Mouse (Mus musculus) kidney, adult 9 months (tissue): ENCODE results near the gene Mcu.

Experiments
- DNase-seq: peaks from one replicate; pipeline ENCODE4 v3.0.0; 2022

Gene Mcu

GRCm38 (mm10) chr10:59487351-59487750 is 129.1 kb downstream of the Mcu start:
- no peak for DNase-seq

GRCm38 (mm10) chr10:59484318-59484717 is 132.2 kb downstream of the Mcu start:
- no peak for DNase-seq

DNA sequence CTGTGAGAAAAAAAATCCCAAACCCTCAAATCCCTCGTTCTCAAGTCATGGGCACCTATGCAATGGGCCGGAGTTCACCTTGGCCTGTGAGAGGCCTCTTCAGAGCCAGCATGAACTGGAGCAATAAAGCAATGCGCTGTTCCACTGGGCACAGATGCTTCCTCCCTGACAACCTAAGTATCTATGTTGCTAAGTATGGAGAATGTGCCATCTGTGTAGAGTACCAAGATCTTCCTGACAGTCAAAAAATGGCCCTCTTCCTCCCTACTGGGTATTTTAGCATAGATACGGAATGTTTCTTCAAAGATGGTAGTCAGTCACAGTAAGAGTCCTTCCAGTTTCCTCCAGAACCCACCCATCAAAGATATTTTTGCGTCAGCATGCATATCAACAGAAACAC is 135.1 kb downstream of the Mcu start:
- no peak for DNase-seq

GRCm38 (mm10) chr10:59470451-59470850 is 146.0 kb downstream of the Mcu start:
- DNase-seq = no peak

- DNase-seq = no peak
Observed at GRCm38 (mm10) chr10:59467297-59467696, 149.2 kb downstream of the Mcu start.

DNA sequence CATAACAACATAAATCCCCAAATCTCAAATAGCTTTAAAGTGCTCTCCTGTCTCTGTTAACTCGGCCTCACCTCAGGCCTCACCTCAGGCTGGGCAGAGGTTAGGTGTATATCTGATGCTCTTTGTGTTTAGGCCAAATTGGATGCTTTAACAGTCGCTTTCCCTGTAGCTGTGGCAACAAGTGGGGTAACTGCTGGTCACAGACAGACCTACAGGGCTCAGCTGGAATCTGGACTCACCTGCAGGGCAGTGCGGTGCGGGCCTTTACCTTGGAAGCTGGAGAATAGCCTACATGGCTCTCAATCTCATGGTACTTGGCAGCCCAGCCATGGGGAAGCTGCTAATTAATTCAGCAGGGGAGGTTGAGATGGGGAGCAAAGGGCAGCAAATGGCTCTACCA is 149.9 kb downstream of the Mcu start:
- no peak for DNase-seq

GRCm38 (mm10) chr10:59465546-59465945 is 150.9 kb downstream of the Mcu start:
- no peak for DNase-seq

- DNase-seq = no peak
Observed at GRCm38 (mm10) chr10:59462307-59462706, 154.2 kb downstream of the Mcu start.

DNA sequence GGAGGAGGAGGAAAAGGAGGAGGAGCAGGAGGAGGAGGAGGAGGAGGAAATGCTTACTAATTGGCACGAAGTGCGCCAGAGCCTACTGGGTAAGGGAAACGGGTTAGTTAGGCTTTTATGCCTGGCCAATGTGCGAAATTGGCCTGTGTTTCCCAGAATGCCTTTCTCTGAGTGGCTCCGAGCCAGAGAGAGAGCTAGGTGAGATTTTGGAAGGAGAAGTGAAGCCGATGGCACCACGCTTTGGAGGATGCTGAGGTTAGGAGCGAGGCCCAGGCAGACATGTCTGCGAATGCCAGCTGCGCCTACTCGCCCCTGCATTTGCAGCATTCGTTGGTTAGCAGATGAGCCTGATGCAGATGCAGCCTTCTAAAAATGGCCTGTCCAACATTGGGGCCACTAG is 156.7 kb downstream of the Mcu start:
- DNase-seq = peak; percentile 28

GRCm38 (mm10) chr10:59454631-59455030 is 161.9 kb downstream of the Mcu start:
- no peak for DNase-seq

DNA sequence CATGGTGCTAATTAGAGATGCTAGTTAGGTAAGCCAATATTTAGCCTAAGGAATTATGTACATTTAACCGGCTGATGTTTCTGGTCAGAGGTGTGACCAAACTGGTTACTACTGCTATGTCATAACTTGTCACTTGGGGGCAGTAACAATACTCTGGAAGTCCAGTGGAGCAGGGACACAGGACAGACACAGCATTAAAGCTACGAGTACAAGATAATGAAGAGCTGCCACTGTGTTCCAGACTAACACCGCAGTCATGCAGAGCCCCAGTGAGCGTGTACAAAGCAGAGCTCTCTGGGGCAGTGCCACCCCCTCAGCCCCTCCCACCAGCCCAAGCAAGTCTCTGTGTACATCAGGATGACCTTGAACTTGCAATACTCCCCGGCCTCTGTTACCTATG is 164.7 kb downstream of the Mcu start:
- peak; percentile 39 for DNase-seq

DNA sequence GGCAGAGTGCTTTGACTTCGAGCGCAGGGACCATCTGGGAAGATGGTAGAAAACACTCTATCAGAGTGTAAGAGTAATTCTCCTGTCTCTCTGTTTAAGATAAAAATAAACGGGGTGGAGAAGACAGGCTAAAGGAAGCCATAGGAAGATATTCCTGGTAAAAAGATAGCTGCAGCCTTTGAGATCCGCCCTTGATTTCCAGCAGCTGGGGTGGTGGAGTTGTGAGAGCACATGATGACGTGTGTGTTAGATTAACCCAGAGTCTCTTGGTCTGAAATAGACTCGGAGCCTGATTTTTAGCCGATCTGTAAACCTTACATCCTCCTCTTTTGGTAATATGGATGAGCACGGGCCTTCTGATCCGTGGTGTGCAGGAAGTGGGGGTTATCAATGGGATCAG is 168.9 kb downstream of the Mcu start:
- no peak for DNase-seq

DNA sequence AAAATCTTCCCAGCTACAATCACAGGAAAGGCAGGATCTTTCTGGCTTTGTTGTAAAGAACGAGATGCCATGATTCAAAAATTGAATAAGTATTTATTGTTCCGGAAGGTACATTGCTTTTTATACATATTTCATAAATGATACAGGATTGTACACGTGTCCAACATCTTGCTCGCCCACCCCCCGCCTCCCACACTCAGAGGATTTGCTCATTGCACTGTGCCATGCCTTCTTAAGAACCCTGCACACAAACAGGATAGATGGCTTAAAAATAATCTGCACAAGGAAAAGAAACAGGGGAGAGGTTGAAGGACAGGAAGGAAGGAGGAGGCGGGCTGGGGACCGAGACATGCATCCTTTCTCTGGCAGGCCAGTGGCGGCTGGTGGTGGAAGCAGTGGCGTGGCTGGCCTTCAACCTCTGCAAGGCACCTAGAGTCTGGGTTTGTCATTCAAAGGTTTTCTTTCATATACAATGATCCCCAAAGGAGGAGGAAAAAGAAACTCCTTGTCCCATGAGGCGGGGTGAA is 169.5 kb downstream of the Mcu start:
- DNase-seq = no peak

DNA sequence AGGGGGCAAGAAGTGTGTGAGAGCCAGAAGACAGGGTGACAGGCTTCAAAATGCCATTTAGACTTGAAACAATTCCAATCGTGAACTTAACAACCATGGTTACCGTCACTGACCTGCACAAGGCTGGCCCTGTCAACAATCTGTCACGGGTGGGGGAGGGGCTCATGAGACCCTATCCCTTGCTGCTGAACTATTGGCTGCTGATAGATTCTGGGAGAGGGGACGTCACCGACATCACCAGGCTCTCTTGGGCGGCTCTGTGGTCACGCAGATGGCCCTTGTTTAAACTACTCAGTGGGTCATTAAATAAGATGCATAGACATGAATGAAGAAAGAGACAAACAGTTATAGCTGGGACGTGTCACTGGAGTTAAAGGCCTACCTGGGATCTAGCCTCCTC is 171.9 kb downstream of the Mcu start:
- no peak for DNase-seq

- DNase-seq = no peak
Observed at GRCm38 (mm10) chr10:59444106-59444505, 172.4 kb downstream of the Mcu start.

DNA sequence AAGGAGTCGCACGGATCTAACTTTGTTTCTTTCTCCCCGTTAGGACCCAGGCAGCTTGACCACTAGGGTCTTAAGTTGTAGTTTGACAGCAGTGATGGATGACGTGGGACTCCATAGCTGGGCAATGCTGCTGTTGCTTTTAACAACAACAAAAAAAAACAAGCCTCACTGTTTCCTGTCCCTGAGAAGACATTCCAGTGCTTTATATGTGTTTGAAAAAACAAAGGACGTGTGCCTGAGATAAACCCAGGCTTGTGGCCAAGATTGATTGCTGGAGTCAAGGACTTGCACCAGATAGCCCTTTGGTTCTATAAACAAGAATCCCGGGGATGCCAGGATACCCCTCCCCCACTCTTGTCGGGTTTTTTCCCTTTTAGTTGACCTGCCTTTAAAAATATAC is 173.3 kb downstream of the Mcu start:
- DNase-seq = peak; percentile 27

DNA sequence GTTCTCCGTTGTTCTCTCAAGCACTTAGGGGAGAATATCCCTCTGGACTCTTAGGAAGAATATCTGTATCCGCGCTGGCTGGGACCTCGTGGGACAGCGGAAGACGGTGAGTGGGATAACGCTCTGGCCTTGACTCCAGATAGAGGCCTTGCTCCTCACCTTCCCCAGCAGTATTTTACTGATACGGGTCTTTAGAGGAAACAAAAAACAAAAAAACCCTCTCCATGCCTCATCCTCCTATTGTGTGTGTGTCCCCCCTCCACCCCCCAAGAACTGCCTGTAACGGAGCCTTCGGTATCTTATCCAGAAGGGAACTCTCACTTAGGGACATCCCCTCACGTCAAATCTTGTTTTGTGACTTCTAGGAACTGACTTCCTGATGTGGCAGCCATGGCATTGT is 174.8 kb downstream of the Mcu start, which contains the start of gene Oit3:
TSS of gene Oit3 (minus strand) at position 44 of the 400 bp plus-strand sequence.
- no peak for DNase-seq

DNA sequence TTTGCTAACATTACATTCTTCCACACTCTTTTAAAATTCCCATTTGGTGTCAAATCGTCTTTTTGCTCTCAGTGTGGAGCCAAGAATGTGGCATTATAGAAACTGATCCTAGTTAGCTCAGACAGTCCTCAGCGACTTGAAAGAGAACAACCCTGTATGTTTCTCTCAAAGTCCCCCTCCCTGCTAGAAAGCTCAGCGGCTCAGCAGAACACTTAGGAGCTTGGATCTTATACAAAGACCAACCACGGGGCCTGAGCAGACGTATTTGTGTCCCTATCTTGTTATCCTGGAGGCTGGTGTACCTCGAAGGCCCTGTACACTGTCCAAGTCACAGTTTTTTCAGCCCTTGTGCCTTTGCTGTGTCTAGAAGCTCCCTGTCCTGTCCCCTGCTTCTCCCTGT is 176.3 kb downstream of the Mcu start:
- no peak for DNase-seq

GRCm38 (mm10) chr10:59439508-59439931 is 177.0 kb downstream of the Mcu start:
- DNase-seq = peak; percentile 59

GRCm38 (mm10) chr10:59438651-59439050 is 177.8 kb downstream of the Mcu start:
- DNase-seq = no peak

GRCm38 (mm10) chr10:59435746-59436145 is 180.7 kb downstream of the Mcu start:
- no peak for DNase-seq

- no peak for DNase-seq
Observed at GRCm38 (mm10) chr10:59430701-59431218, 185.7 kb downstream of the Mcu start.

DNA sequence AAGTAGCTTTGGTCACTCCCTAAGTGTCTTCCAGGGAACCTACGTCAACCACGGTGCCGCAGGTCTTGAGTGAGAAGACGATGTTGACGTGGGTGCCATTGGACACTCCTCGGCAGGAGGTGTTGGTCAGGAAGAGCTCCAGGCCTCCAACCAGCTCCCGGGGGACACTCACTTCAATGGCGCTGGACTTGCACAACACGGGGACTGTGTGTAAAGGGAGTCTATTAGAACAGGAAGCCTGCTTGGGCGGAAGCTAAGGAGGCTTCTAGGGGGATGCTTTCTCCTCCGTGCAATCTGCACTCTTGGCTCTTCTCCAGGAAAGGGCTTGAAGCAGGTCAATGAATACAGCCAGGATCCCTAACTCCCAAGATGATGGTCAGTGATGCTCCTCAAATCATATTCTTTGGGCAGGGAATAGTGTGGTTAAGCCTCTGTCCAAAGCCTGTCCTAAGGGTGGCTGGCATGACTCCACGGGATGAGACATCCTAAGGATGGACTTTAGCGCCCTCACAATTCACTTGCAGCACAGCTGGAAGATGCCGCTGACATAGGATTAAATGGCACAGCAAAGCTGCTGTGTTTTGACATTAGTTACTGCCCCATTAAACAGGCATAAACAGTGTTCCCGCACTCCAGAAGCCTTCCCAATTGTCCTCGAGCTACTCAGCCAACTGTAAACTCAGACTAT is 186.9 kb downstream of the Mcu start:
- no peak for DNase-seq

DNA sequence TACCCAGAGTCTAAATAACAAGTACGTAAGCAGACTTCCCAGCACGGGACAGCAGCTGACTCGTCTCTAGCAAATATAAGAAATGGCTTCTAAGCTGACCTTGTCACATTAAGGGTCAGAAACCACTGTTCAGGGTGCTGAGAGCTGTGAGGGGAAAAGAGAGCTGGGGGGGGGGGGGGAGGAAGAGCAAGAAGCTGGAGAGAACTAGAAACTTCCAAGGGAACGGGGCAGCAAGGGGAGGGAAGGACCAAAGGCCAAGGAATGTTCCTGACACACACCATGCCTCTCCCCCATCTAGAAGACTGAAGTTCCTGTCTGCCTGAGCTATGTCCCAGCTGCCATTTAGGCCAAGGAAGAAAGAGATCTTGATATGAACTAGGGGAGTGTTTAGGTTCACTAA is 190.1 kb downstream of the Mcu start:
- DNase-seq = peak; percentile 30

- DNase-seq = peak; percentile 58
Observed at GRCm38 (mm10) chr10:59425369-59425768, 191.1 kb downstream of the Mcu start.
